Mouse (Mus musculus) lung, embryonic 16.5 days (tissue): ENCODE measurements around the gene Fxr2. TPM values are rescaled to one million over a fixed set of nuclear protein-coding genes. Genes with fewer than 3 reads are reported as not detected.
A peak's percentile ranks its signal among the peaks of the same experiment; 100 is the strongest.

Experiments used
- ATAC-seq: fragments of 200-750 bp; cut with Nextera tagmentation; 2 replicates; pipeline ENCODE4 v1.8.0; 2017; ENCODE audit warnings: low read depth, mild to moderate bottlenecking, moderate library complexity
- H3K27ac ChIP-seq: fragments of 300-500 bp; sonication (generic); 2 replicates; pipeline ENCODE4 v1.5.1; 2014; ENCODE audit warnings: mild to moderate bottlenecking, control low read depth, low read length
- H3K27me3 ChIP-seq: fragments of 300-500 bp; sonication (generic); 2 replicates; pipeline ENCODE4 v1.6.1; 2014; ENCODE audit warnings: low read depth, low read length, mixed read lengths; ENCODE audit not compliant: control insufficient read depth, insufficient read depth
- H3K36me3 ChIP-seq: fragments of 300-500 bp; sonication (generic); 2 replicates; pipeline ENCODE4 v1.6.1; 2014; ENCODE audit warnings: low read length; ENCODE audit not compliant: control insufficient read depth, insufficient read depth
- H3K4me1 ChIP-seq: fragments of 300-500 bp; sonication (generic); replicated peaks from 2 replicates; pipeline ENCODE4 v1.6.1; 2014; ENCODE audit warnings: low read length, mixed read lengths; ENCODE audit not compliant: control insufficient read depth, insufficient read depth
- H3K4me2 ChIP-seq: fragments of 300-500 bp; sonication (generic); 2 replicates; pipeline ENCODE4 v1.6.1; 2014; ENCODE audit warnings: low read depth, low read length, control low read depth
- H3K4me3 ChIP-seq: fragments of 300-500 bp; sonication (generic); 2 replicates; pipeline ENCODE4 v1.5.1; 2014; ENCODE audit warnings: mild to moderate bottlenecking, low read length, control low read depth
- H3K9ac ChIP-seq: fragments of 300-500 bp; sonication (generic); 2 replicates; pipeline ENCODE4 v1.6.1; 2014; ENCODE audit warnings: low read length, control low read depth
- H3K9me3 ChIP-seq: fragments of 300-500 bp; sonication (generic); 2 replicates; pipeline ENCODE4 v1.6.1; 2016; ENCODE audit warnings: low read length; ENCODE audit not compliant: control insufficient read depth
- WGBS: fragments of 180-500 bp; shearing (Covaris S2); extraction: QIAGEN DNeasy Blood & Tissue Kit; methylation state at CpG from one replicate; pipeline ENCODE4 v1.1.7; 2014; 5-methylcytosine and 5-hydroxymethylcytosine counted together
- polyA plus RNA-seq: library from polyadenylated mRNA; unstranded; fragments of >200 nt; fragmentation: Nextera tagmentation; extraction: Ambion mirVana; gene quantifications from 2 replicates; pipeline ENCODE4 v1.2.1, GENCODE M21; 2015

The Fxr2 gene
- polyA plus RNA-seq, 1 experiment from 2014 or later, result 22.6 TPM

DNA sequence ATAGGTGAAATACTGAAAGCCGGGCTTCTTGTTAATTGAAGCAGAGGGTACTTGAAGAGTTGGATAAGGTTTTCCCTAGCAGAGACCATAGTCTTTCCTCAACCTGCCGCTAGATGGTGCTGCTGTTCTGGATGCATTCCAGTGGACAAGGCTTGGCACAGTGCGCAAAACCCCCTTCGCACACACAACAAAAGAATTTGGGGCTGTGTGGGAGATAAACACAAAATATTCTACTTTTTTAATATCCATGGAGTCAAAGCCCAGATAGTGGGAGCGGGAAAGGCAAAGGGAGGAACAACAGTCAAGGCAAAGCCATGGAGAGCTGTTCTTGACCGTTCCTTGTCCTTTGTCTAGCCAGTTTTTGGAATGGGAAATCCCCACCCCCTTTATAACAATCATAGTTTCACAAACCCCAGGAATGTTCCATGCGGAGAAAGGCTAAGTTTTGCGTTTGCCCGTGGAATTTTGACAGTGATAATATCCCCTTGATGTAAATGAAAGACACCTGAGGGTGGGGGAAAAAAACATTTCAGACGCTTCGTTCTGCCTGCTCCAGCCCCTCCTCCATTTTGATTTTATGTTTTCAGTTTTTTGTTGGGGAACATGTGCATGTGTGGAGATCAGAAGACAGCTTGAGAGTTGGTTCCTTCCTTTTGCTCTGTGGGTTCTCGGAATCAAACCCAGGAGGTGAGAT is 50.2 kb downstream of the Fxr2 start:
- peak overlapping the region; percentile 78 for H3K4me2 ChIP-seq
- peaks cover 48% of the 10 kb centered on the region for H3K4me1 ChIP-seq
- peaks cover 10% of the 10 kb centered on the region for H3K36me3 ChIP-seq
- 11% methylated on average over 12 of the region's 12 CpGs for WGBS
- ATAC-seq, result peak; percentile 46
- H3K27ac ChIP-seq, result peak overlapping the region; percentile 97
- peak overlapping the region; percentile 88 for H3K4me3 ChIP-seq
- no peaks in the 10 kb centered on the region for H3K9me3 ChIP-seq
- H3K27me3 ChIP-seq, result no peaks in the 10 kb centered on the region
- H3K9ac ChIP-seq, result peak overlapping the region; percentile 66

DNA sequence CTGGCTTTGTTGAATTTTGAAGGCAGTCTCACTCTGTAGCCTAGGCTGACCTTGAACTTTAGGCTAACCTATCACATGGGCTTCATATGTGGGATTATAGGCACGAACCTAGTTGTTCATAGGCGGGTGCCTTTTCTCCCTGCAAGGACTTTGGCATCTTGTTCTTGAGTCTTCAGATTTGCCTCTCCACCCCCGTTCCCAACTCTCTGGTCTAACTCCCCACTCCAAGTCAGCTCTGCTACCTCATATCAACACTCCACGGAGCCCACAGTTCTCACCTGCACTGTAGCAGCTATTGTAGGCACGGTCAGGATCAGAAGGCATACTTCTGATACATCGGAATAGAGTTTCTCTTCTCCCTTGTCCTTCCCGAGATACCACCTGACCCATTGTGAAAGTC is 50.8 kb downstream of the Fxr2 start:
- WGBS, result 65% methylated on average over 7 of the region's 7 CpGs
- Histone ChIP-seq H3K4me3 (no peak overlapping the region), H3K9me3 (no peaks in the 10 kb centered on the region), H3K27ac (peak overlapping the region; percentile 97), H3K27me3 (no peaks in the 10 kb centered on the region), H3K4me1 (peaks cover 48% of the 10 kb centered on the region), H3K9ac (peak overlapping the region; percentile 66), H3K4me2 (peak overlapping the region; percentile 78; the same call in 1 of the 2 replicates), H3K36me3 (peaks cover 4% of the 10 kb centered on the region)
- no peak for ATAC-seq

DNA sequence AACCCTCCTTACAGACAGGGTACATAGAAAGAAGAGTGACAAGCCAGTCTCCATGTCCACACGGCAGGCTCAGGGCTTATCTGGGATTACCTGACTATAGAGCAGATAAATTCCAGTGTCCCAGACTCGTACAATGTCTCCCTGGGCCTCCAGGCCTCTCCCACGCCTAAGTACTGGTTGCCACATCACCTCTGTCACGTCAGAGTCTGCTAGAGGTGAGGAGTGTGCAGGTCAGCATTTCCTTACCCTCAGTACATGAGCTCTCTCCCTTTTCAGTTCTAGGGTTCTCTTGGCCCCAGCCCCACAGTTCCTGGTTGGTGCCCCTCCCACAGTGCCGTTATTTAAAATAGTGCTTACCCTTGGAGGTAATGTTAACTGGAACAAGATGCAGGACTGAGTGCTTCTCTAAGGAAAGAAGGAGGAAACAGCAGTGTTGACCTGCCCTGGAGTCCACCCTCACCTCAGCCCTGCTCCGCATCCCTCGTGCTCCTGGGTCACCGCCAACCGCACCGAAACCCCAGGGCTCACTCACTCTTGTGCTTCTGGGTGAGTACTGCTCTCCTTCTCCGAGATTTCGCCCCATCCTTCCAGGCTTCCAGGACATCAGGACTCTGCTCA is 51.4 kb downstream of the Fxr2 start:
- Histone ChIP-seq H3K27me3 (no peaks in the 10 kb centered on the region), H3K27ac (peak overlapping the region; percentile 95; the same call in 1 of the 2 replicates), H3K4me3 (no peak overlapping the region), H3K9me3 (no peaks in the 10 kb centered on the region), H3K4me1 (peaks cover 48% of the 10 kb centered on the region), H3K36me3 (0 out of 2 replicates have a peak, but pooled peaks cover 2% of the 10 kb centered on the region), H3K4me2 (no peak overlapping the region), H3K9ac (no peak overlapping the region)
- WGBS, result 80% methylated on average over 12 of the region's 12 CpGs
- no peak for ATAC-seq

DNA sequence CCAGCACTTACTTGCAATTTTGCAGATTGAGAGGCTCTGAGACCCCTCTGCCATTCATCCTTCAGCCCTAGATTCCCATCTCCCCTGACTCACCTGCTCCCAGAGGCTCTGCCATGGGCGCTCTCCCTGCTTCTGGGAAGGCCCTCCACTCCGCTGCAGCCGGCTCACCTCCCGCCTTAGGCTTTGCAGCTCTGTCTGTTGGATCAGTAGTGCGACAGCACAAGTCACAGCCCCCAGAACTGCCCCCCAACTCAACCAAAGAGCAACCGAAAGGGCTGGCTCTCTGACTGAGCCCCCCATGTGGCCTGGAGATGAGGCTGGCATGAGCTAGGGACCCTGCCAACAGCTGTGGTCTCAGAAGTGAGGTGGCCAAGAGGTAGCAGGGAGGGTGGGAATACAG is 52.1 kb downstream of the Fxr2 start:
- Histone ChIP-seq H3K9ac (peak overlapping the region; percentile 50), H3K4me3 (no peak overlapping the region), H3K36me3 (no peaks in the 10 kb centered on the region), H3K4me1 (peaks cover 45% of the 10 kb centered on the region), H3K4me2 (no peak overlapping the region), H3K27me3 (no peaks in the 10 kb centered on the region), H3K27ac (peak overlapping the region; percentile 95), H3K9me3 (no peaks in the 10 kb centered on the region)
- WGBS, result 90% methylated on average over 6 of the region's 6 CpGs
- no peak for ATAC-seq

DNA sequence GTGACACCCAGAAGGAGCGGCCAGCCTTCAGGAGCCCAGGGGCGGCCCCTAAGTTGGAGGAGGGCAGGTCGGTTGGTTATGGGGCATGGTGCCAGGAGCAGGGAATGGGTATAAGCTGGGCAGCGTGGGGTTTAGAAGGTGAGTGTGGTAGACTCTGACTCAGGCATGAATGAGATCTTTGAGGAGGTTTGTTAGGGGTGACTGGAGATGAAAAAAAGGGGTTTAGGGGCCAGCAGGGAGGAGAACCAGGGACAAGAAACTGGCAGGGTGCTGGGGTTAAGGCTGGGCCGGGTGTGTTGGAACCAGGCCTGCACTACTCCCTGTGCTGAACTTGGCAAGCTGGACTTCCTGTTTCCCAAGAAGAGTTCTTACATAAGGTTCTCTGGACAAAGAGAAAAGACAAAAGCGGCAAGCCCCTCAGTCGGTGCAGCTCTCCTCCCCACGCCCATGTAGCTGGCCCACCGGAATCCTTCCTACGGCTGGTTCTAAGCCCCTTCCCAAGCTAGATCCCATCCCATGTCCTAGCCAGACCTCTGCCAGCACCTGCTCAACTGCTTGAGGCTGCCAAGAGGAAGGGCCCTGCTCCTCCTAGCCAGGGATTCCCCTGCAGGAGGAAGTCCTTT is 52.8 kb downstream of the Fxr2 start, which contains the start of gene Tnfsf13:
Tnfsf13 (minus strand) TSS at position 259 of the 623 bp plus-strand sequence.
- H3K4me1 ChIP-seq, result peaks cover 39% of the 10 kb centered on the region
- peak within 1 kb of the TSS; percentile 63 for H3K9ac ChIP-seq
- ATAC-seq, result peak; percentile 57
- peak within 1 kb of the TSS; percentile 14; the same call in 1 of the 2 replicates for H3K4me3 ChIP-seq
- H3K27ac ChIP-seq, result peak within 1 kb of the TSS; percentile 95
- WGBS, result 34% methylated on average over 10 of the region's 10 CpGs
- no peaks in the 10 kb centered on the region for H3K27me3 ChIP-seq
- H3K36me3 ChIP-seq, result no peaks in the 10 kb centered on the region
- H3K9me3 ChIP-seq, result no peaks in the 10 kb centered on the region
- H3K4me2 ChIP-seq, result peak within 1 kb of the TSS; percentile 41

DNA sequence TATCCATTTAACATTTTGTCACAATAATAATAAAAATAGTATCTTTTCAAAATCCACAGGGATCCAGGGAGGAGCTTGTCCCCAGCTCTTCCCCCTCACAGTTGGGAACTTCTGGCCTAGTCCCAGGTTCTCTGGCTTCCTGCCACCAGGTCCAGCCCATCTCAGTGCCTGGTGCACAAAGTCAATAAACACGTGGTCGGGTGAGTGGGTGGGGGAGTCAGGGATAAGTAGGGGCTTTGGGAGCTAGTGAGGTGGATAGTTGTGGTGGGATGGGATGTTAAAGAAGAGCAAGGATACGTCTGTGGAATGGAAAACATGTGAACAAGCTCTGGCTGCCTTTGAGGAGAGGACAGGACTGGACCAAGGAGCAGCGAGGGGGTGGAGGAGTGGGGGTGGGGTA is 53.6 kb downstream of the Fxr2 start:
- Histone ChIP-seq H3K27ac (peak overlapping the region; percentile 95), H3K4me1 (peaks cover 33% of the 10 kb centered on the region), H3K9ac (peak overlapping the region; percentile 50), H3K4me2 (peak overlapping the region; percentile 24), H3K9me3 (no peaks in the 10 kb centered on the region), H3K4me3 (0 out of 2 replicates have a peak overlapping the region, but pooled peaks have one; percentile 2), H3K36me3 (no peaks in the 10 kb centered on the region), H3K27me3 (no peaks in the 10 kb centered on the region)
- 4% methylated on average over 4 of the region's 4 CpGs for WGBS
- 0 out of 2 replicates have a peak, but pooled peaks have one; percentile 18 for ATAC-seq

DNA sequence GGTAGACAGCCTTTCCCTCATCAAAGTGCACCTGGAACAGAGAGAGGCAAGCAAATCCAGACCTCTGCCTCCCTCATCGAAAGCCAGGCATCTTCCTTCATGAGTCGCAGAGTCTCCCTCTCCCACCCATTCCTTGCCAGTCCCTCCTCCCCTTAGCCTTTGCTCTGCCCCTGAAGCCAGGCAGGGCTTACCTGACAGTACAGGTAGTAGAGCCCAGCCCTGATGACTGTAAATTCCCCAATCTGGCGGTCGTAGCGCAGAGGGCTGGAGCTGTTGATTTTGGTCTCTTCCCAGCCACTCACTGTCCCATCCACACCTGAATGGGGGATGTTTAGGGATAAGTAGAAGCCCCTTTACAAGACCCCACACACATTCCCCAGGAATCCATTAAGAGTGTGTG is 54.3 kb downstream of the Fxr2 start:
- peak overlapping the region; percentile 50 for H3K9ac ChIP-seq
- no peak overlapping the region for H3K4me2 ChIP-seq
- H3K36me3 ChIP-seq, result no peaks in the 10 kb centered on the region
- H3K4me1 ChIP-seq, result peaks cover 33% of the 10 kb centered on the region
- H3K27ac ChIP-seq, result peak overlapping the region; percentile 95; the same call in 1 of the 2 replicates
- no peak overlapping the region for H3K4me3 ChIP-seq
- H3K27me3 ChIP-seq, result no peaks in the 10 kb centered on the region
- H3K9me3 ChIP-seq, result no peaks in the 10 kb centered on the region
- no peak for ATAC-seq
- 58% methylated on average over 5 of the region's 5 CpGs for WGBS

DNA sequence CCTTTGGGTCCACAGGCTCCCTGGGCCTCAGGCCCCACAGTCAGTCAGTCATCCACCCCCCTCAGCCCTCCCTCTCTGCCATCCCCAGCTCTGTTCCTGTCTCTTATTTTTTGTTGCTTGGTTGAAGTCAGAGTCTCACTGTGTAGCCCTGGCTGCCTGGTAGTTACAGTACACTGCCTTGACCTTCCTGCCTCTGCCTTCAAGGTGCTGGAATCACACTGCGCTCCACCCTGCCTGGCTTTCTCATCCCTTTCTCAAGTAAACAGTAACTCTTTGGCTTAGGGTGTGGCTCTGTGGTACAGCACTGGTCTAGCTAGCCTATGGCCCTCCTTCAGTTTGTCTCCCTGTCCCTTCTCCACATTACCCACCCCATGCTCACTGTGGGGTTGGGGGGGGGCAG is 57.1 kb downstream of the Fxr2 start:
- Histone ChIP-seq H3K9ac (no peak overlapping the region), H3K4me1 (peaks cover 22% of the 10 kb centered on the region), H3K27ac (no peak overlapping the region), H3K27me3 (no peaks in the 10 kb centered on the region), H3K36me3 (no peaks in the 10 kb centered on the region), H3K4me3 (no peak overlapping the region), H3K9me3 (no peaks in the 10 kb centered on the region), H3K4me2 (no peak overlapping the region)
- no peak for ATAC-seq
- WGBS, result 84% methylated on average over 1 of the region's 1 CpGs

DNA sequence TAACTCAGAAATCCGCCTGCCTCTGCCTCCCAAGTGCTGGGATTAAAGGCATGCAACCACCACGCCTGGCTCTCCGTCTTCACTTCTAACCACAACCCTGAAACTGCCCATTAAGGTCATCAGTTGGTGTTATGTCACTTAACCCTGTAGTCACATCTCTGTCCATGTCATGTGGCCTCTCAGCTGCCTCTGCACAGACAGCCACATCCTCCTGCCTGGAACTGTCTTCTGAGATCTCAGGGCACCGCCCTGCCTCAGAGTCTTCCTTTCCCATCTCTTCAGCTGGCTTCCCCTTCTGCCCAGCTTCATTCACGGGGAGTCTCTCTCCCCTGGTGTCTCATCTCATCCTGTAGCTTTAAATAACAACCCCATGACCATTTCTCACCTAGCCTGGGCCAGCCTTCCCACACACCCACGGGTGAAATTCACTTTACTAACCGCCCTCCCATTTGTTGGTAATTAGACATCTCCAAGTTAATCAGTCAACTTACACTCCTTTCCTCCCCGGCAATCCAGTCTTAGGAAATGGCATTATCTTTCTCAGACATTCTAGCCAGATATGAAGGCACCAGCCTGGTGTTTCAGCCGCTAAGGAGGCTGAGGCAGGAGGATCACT is 59.5 kb downstream of the Fxr2 start:
- no peaks in the 10 kb centered on the region for H3K36me3 ChIP-seq
- 64% methylated on average over 9 of the region's 9 CpGs for WGBS
- H3K27me3 ChIP-seq, result no peaks in the 10 kb centered on the region
- H3K9ac ChIP-seq, result no peak overlapping the region
- peaks cover 12% of the 10 kb centered on the region; the same call in 1 of the 2 replicates for H3K4me1 ChIP-seq
- no peak overlapping the region for H3K4me2 ChIP-seq
- ATAC-seq, result no peak
- H3K9me3 ChIP-seq, result no peaks in the 10 kb centered on the region
- no peak overlapping the region for H3K27ac ChIP-seq
- H3K4me3 ChIP-seq, result no peak overlapping the region
